Mouse (Mus musculus): ENCODE results near the gene Islr2.

Gene Islr2

GRCm38 (mm10) chr9:58220218-58220903 lies 16.2 kb upstream of the Islr2 start:
- DNase-seq (ENCODE audit: low read depth, low spot score) = peak; percentile 89

- no peak for DNase-seq (ENCODE audit: low read depth, low spot score)
Measured at GRCm38 (mm10) chr9:58218539-58218938, 14.4 kb upstream of the Islr2 start.

GRCm38 (mm10) chr9:58216402-58216801 lies 12.3 kb upstream of the Islr2 start:
- peak; percentile 81 for DNase-seq (ENCODE audit: low read depth, low spot score)

GRCm38 (mm10) chr9:58214519-58215180 lies 10.5 kb upstream of the Islr2 start:
- no peak for DNase-seq (ENCODE audit: low read depth, low spot score)

DNA sequence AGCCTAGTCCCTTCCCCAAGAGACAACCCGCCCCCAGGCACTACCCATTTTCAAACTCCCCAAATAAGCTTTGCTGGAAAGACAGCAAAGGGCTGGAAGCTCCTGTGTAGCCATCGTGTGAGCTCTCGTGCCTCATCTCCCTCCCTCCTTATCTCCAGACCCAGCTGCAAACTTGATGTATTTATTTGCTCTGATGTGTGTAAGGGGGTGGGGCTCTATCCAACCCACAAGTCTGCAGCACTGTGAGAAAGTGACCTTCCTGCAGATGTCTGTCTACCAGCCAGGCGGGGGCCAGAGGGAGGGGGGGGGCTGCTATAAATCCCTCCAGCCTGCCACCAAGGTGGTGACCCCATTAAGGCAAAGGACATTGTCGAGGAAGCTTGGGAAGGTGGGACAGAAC lies 9.7 kb upstream of the Islr2 start:
- DNase-seq (ENCODE audit: low read depth, low spot score) = no peak

DNA sequence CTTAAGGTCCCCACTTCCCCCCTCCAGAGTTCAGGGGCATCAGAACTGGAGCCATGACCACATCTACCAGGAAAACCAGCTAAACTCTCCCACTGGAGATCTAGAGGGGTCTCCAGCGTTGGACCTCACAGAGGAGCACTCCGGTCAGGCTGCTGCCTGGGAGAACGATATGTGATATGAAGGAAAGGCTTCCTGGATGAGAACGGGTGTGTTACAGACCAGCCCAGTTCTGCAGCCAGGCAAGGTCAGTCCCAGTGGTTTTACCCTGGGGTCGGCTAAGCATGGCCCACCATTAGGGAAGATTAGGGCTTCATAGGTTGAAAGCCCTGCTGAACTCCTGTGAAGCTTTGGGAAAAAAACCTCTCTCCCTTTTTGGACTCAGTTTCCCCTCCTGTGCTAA lies 9.3 kb upstream of the Islr2 start:
- no peak for DNase-seq (ENCODE audit: low read depth, low spot score)

DNA sequence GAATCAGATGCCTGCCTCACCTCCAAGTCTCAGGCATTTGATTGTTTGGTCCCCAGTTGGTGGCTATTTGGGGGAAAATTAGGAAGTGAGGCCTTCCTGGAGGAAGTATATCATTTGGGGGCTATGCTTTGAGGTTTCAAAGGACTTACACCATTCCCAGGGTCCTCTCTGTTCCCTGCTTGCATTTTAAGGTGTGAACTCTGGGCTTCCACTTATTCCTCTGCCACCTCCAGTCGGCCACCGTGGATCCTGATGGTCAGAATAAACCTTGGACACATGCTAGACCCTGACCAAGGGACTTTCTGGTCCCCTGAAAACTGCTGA lies 6.1 kb upstream of the Islr2 start:
- DNase-seq (ENCODE audit: low read depth, low spot score) = no peak

GRCm38 (mm10) chr9:58209462-58210303 lies 5.6 kb upstream of the Islr2 start:
- no peak for DNase-seq (ENCODE audit: low read depth, low spot score)

DNA sequence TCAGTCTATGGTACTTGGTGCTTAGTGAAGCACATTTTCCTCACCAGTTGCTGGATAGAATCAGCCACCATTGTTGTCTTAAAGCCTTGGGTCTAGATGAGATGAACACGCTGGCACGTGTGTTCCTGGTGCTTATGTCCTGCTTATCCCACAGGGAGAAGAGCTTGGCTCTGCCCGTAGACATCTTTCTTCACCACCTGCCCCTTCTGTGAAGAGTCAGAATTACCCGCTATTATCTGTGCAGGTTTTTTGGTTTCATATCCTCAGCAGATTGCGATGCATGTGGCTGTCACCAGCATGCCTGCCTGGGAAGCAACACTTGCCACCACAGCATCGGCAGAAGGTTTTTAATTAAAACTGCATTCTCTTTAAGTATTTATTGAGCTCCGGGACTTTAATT lies 1.9 kb upstream of the Islr2 start:
- no peak for DNase-seq (ENCODE audit: low read depth, low spot score)

DNA sequence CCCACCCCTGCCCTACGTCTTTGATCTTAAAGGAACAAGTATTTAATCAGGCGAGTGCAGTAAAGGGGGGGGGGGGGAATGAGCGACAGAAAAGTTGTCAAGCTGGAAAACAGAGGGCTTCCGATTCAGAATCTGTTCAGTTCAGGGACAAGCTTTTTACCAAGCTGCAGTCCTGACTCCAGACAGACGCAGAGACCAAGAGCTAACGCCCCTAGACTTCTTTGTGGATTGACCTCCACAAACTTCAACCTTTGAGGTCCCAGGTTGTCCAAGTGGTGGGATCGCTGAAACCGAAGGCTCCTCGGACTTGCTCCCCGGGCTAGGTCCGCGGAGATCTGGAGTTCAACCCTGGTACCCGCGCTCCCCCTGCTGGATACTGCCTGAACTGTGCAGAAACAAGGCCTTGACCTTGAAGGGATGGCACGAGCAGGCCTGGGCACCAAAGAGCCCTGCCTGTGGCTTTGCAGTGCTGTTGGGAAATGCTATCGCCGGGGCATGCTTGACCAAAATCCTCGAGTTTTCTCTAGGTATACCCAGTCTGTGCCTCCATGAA lies 405 bp upstream of the Islr2 start:
- DNase-seq (ENCODE audit: low read depth, low spot score) = peak; percentile 93

GRCm38 (mm10) chr9:58202676-58203453 lies 1.3 kb downstream of the Islr2 start:
- DNase-seq (ENCODE audit: low read depth, low spot score) = no peak

DNA sequence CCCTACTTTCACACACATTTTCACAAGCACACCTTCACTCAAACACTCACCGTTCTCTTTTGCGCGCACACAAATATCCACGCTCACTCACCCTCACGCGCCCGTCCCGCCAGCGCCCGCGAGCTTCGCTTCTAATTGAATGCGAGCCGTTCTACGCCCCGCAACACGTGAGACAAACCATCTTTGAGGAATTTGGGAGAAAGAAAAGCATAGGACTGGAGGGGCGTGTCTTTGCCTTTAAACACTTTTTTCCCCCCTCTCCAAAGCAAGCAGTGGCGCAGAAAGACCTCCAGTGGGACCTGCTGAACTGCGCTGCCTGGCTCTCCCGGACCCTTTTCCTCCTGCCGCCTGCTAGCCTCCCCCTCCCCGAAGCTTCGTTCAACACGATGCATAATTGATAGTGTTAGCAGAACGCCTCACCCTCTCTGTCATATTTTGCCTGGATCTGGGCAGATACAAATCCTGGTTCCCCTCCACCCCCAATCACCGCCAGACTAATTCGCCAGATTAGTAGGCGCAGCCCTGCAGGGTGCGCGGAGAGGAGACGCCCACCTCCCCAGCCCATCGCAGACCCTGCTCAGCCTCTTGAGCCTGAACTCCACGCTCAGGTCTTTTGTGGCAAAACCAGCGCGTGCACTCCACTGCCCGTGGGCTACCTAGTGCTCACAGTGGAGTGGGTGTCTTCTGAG lies 2.1 kb downstream of the Islr2 start:
- peak; percentile 72 for DNase-seq (ENCODE audit: low read depth, low spot score)

- no peak for DNase-seq (ENCODE audit: low read depth, low spot score)
Measured at GRCm38 (mm10) chr9:58201091-58201842, 2.9 kb downstream of the Islr2 start.

DNA sequence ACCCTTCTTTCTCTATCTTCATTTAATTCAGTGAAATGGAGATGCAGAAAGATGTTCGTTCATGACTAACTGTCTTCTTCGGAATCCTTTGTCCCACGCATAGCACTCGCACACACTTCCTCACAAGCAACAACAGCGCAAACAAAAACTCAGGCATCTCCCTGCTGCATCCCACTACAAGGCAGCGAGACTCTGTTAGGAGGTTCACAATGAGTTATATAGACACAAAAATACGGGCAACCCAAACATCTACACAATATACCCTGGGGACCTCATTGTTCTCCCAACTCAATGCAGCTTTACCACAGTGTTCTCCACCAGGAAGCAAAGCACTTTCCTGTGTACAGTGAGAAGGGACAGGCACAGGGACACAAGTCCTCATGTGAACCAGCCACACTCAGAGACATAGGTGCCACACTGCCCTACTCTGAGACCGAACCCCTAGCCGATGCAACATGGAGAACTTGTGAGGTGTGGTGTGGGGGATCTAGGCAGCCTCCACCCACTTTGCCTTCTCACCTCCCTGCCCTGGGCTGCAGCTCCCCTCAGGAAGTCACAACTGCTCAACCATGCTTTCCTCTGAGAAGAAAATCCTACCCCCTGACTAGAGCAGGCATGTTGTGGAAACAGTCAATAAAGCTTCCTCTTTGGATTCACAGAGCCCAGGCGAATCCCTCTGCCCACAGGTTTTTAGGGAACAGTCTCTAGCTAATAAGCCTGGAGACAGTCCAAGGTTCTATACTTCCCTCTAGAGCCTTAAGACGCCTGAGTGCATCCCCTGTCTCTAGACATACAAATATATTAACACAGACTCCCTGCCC lies 3.6 kb downstream of the Islr2 start:
- no peak for DNase-seq (ENCODE audit: low read depth, low spot score)

DNA sequence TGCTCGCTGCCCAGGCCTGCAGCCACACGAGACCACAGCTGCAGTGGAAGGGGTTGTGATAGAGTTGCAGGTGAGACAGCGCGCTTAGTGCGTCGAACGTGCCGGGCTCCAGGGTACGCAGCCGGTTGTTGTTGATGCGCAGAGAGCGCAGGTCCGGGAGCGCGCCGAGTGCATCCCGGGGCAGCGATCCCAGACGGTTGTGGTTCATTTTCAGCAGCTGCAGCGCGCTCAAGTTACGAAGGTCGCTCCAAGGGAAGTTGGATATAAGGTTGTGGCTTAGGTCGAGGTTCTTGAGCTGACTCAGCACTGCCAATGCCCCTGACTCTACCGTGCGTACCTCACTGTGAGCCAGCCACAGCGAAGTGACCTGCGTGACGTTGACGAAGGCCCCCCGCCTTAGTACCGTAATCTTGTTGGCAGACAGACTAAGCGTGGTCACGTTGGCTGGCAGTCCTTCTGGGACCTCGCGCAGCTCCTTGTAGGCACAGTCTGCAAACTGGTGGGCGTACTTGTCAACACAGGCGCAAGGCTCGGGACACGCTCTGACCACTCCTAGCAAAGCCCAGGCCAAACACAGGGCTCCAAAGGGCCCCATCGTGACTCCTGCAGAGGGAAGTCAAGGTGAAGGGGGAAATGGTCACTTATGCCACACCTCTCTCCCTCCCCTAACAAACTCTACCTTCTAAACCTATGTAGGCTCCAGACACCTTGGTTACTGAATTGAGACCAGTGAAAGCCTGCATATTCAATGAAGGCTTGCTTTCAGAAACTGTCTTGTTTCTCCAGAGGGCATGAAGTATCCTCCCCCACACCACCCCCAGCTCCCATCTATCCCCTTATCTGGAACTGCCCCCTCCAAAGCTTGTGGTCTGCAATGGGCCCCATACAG lies 4.5 kb downstream of the Islr2 start:
- DNase-seq (ENCODE audit: low read depth, low spot score) = peak; percentile 57

DNA sequence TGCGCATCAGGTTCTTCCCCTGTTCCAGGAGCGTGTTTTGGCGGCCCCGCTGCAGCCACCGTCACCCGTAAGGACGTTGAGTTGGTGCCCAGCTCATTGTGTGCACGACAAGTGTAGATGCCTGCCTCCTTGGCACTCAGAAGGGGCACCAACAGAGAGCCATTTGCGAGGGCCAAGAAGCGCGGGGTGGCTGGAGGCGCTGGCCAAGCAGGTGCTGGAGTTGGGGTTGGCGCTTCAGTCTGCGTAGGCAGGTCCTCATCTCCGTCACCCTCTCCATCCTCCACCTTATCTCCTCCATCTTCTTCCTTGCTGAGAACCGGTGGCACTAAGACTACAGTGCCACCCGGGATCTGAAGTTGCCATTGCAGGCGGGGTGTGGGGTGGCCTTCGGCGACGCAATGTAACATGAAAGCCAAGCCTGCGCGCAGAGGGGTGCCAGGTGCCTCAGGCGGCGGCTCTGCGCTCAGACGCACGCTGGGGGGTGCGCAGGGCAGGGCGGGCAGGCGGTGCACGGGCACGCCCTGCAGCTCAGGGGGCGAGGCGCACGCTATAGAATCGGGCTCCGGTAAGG lies 5.2 kb downstream of the Islr2 start:
- peak; percentile 55 for DNase-seq (ENCODE audit: low read depth, low spot score)

- peak; percentile 72 for DNase-seq (ENCODE audit: low read depth, low spot score)
Measured at GRCm38 (mm10) chr9:58197781-58198701, 6.1 kb downstream of the Islr2 start.

Data from R1 (cell line).